Mouse (Mus musculus) forebrain, embryonic 11.5 days (tissue): ENCODE results near the gene Sppl2c. TPM values are rescaled to one million over a fixed set of nuclear protein-coding genes. Genes with fewer than 3 reads are reported as not detected.
A peak's percentile ranks its signal among the peaks of the same experiment; 100 is the strongest.

Experiments
- ATAC-seq: fragments of 200-750 bp; cut with Nextera tagmentation; replicated peaks from 2 replicates; pipeline ENCODE4 v1.8.0; 2017; ENCODE audit warnings: moderate TSS enrichment; ENCODE audit not compliant: low FRiP score
- DNase-seq: peaks from one replicate; pipeline ENCODE4 v3.0.0-alpha.2; 2017; ENCODE audit warnings: low spot score
- H3K27ac ChIP-seq: fragments of 300-500 bp; sonication (generic); 2 replicates; pipeline ENCODE4 v1.5.1; 2014; ENCODE audit warnings: low read depth, low read length
- H3K27me3 ChIP-seq: fragments of 300-500 bp; sonication (generic); 2 replicates; pipeline ENCODE4 v1.6.1; 2014; ENCODE audit warnings: mild to moderate bottlenecking, low read length, mixed read lengths; ENCODE audit not compliant: control insufficient read depth, insufficient read depth
- H3K36me3 ChIP-seq: fragments of 300-500 bp; sonication (generic); 2 replicates; pipeline ENCODE4 v1.6.1; 2014; ENCODE audit warnings: mild to moderate bottlenecking, low read length, moderate library complexity, mixed read lengths; ENCODE audit not compliant: control insufficient read depth, insufficient read depth
- H3K4me1 ChIP-seq: fragments of 300-500 bp; sonication (generic); replicated peaks from 2 replicates; pipeline ENCODE4 v1.6.1; 2014; ENCODE audit warnings: low read length, mixed read lengths; ENCODE audit not compliant: control insufficient read depth, insufficient read depth
- H3K4me2 ChIP-seq: fragments of 300-500 bp; sonication (generic); 2 replicates; pipeline ENCODE4 v1.6.1; 2014; ENCODE audit warnings: low read depth, mild to moderate bottlenecking, low read length, moderate library complexity, mixed read lengths; ENCODE audit not compliant: severe bottlenecking
- H3K4me3 ChIP-seq: fragments of 300-500 bp; sonication (generic); 2 replicates; pipeline ENCODE4 v1.5.1; 2014; ENCODE audit warnings: low read depth, low read length
- H3K9ac ChIP-seq: fragments of 300-500 bp; sonication (generic); 2 replicates; pipeline ENCODE4 v1.6.1; 2014; ENCODE audit warnings: low read length
- H3K9me3 ChIP-seq: fragments of 300-500 bp; sonication (generic); 2 replicates; pipeline ENCODE4 v1.6.1; 2016; ENCODE audit warnings: low read length, mixed read lengths; ENCODE audit not compliant: control insufficient read depth
- WGBS: fragments of 180-500 bp; shearing (Covaris S2); extraction: QIAGEN DNeasy Blood & Tissue Kit; methylation state at CpG from one replicate; pipeline ENCODE4 v1.1.7; 2014; 5-methylcytosine and 5-hydroxymethylcytosine counted together
- polyA plus RNA-seq: library from polyadenylated mRNA; unstranded; fragments of >200 nt; fragmentation: Nextera tagmentation; extraction: Ambion mirVana; gene quantifications from 2 replicates; pipeline ENCODE4 v1.2.1, GENCODE M21; 2014

Sppl2c gene
- polyA plus RNA-seq, 1 experiment from 2014 or later, result not detected

- H3K4me2 ChIP-seq, result no peak overlapping the region
- no peaks in the 10 kb centered on the region for H3K27me3 ChIP-seq
- no peaks in the 10 kb centered on the region for H3K36me3 ChIP-seq
- H3K9ac ChIP-seq, result no peak overlapping the region
- ATAC-seq, result no peak
- no peak for DNase-seq
- WGBS, result 77% methylated on average over 3 of the region's 3 CpGs
- no peak overlapping the region for H3K27ac ChIP-seq
- peaks cover 4% of the 10 kb centered on the region; the same call in 1 of the 2 replicates for H3K4me1 ChIP-seq
- no peak overlapping the region for H3K4me3 ChIP-seq
- no peaks in the 10 kb centered on the region for H3K9me3 ChIP-seq
These were observed 29.7 kb upstream of the Sppl2c start for GRCm38 (mm10) chr11:104156391-104156790.

- Histone ChIP-seq H3K27ac (peak overlapping the region; percentile 19), H3K9me3 (no peaks in the 10 kb centered on the region), H3K4me3 (peak overlapping the region; percentile 34), H3K27me3 (no peaks in the 10 kb centered on the region), H3K36me3 (no peaks in the 10 kb centered on the region), H3K4me1 (peaks cover 4% of the 10 kb centered on the region; the same call in 1 of the 2 replicates), H3K4me2 (peak overlapping the region; percentile 58), H3K9ac (peak overlapping the region; percentile 60)
- DNase-seq (peak; percentile 93), ATAC-seq (peak; percentile 96)
- 3% methylated on average over 23 of the region's 23 CpGs for WGBS
These were observed 28.4 kb upstream of the Sppl2c start for GRCm38 (mm10) chr11:104157603-104158259.

- H3K4me3 ChIP-seq, result peak overlapping the region; percentile 34
- peak overlapping the region; percentile 56 for H3K9ac ChIP-seq
- no peaks in the 10 kb centered on the region for H3K36me3 ChIP-seq
- peak overlapping the region; percentile 19 for H3K27ac ChIP-seq
- H3K9me3 ChIP-seq, result no peaks in the 10 kb centered on the region
- ATAC-seq (peak; percentile 37; the same call in 1 of the 2 replicates), DNase-seq (no peak)
- no peaks in the 10 kb centered on the region for H3K27me3 ChIP-seq
- H3K4me1 ChIP-seq, result peaks cover 4% of the 10 kb centered on the region; the same call in 1 of the 2 replicates
- 4% methylated on average over 17 of the region's 17 CpGs for WGBS
- peak overlapping the region; percentile 58 for H3K4me2 ChIP-seq
These were observed 27.7 kb upstream of the Sppl2c start for GRCm38 (mm10) chr11:104158260-104158907.

- H3K4me3 ChIP-seq, result no peak overlapping the region
- no peaks in the 10 kb centered on the region for H3K36me3 ChIP-seq
- no peak for ATAC-seq
- H3K4me2 ChIP-seq, result no peak overlapping the region
- DNase-seq, result no peak
- H3K27me3 ChIP-seq, result no peaks in the 10 kb centered on the region
- peaks cover 4% of the 10 kb centered on the region; the same call in 1 of the 2 replicates for H3K4me1 ChIP-seq
- 78% methylated on average over 4 of the region's 4 CpGs for WGBS
- no peak overlapping the region for H3K9ac ChIP-seq
- no peak overlapping the region for H3K27ac ChIP-seq
- H3K9me3 ChIP-seq, result no peaks in the 10 kb centered on the region
These were observed 26.3 kb upstream of the Sppl2c start for GRCm38 (mm10) chr11:104159769-104160272.

- 88% methylated on average over 5 of the region's 5 CpGs for WGBS
- Histone ChIP-seq H3K27ac (no peak overlapping the region), H3K27me3 (no peaks in the 10 kb centered on the region), H3K4me1 (peaks cover 4% of the 10 kb centered on the region; the same call in 1 of the 2 replicates), H3K4me3 (no peak overlapping the region), H3K36me3 (no peaks in the 10 kb centered on the region), H3K9ac (no peak overlapping the region), H3K4me2 (no peak overlapping the region), H3K9me3 (no peaks in the 10 kb centered on the region)
- ATAC-seq (no peak), DNase-seq (no peak)
These were observed 25.0 kb upstream of the Sppl2c start for GRCm38 (mm10) chr11:104161153-104161552.

GRCm38 (mm10) chr11:104164257-104164656 is 21.9 kb upstream of the Sppl2c start:
- Histone ChIP-seq H3K36me3 (no peaks in the 10 kb centered on the region), H3K4me3 (no peak overlapping the region), H3K9ac (no peak overlapping the region), H3K27me3 (no peaks in the 10 kb centered on the region), H3K4me2 (no peak overlapping the region), H3K4me1 (no peaks in the 10 kb centered on the region), H3K27ac (no peak overlapping the region), H3K9me3 (no peaks in the 10 kb centered on the region)
- ATAC-seq (no peak), DNase-seq (no peak)
- WGBS, result 94% methylated on average over 10 of the region's 10 CpGs

GRCm38 (mm10) chr11:104171281-104171781 is 14.8 kb upstream of the Sppl2c start:
- Histone ChIP-seq H3K9ac (no peak overlapping the region), H3K4me3 (no peak overlapping the region), H3K36me3 (no peaks in the 10 kb centered on the region), H3K27ac (no peak overlapping the region), H3K4me1 (no peaks in the 10 kb centered on the region; the same call in 1 of the 2 replicates), H3K27me3 (no peaks in the 10 kb centered on the region), H3K4me2 (no peak overlapping the region), H3K9me3 (no peaks in the 10 kb centered on the region)
- WGBS, result 36% methylated on average over 12 of the region's 12 CpGs
- DNase-seq (peak; percentile 86), ATAC-seq (0 out of 2 replicates have a peak, but pooled peaks have one; percentile 27)

- Histone ChIP-seq H3K9me3 (no peaks in the 10 kb centered on the region), H3K4me2 (no peak overlapping the region), H3K4me3 (no peak overlapping the region), H3K36me3 (no peaks in the 10 kb centered on the region), H3K9ac (no peak overlapping the region), H3K27me3 (no peaks in the 10 kb centered on the region), H3K27ac (no peak overlapping the region), H3K4me1 (no peaks in the 10 kb centered on the region)
- ATAC-seq (no peak), DNase-seq (no peak)
- whole genome bisulfite sequencing, result 31% methylated on average over 7 of the region's 7 CpGs
These were observed 7.2 kb upstream of the Sppl2c start for GRCm38 (mm10) chr11:104178893-104179292.
